Mouse (Mus musculus) brain, embryonic 14.5 days (tissue): ENCODE results near the gene Dmpk. TPM values are rescaled to one million over a fixed set of nuclear protein-coding genes. Genes with fewer than 3 reads are reported as not detected.
A peak's percentile ranks its signal among the peaks of the same experiment; 100 is the strongest.

Source experiments
- DNase-seq: peaks from one replicate; pipeline ENCODE4 v3.0.0-alpha.2; 2011; ENCODE audit warnings: low read depth
- CTCF ChIP-seq: fragments of 200-500 bp; IDR thresholded peaks from 2 replicates; pipeline ENCODE4 v1.5.1; 2012; ENCODE audit warnings: inconsistent platforms, mild to moderate bottlenecking, moderate library complexity, borderline replicate concordance; ENCODE audit not compliant: insufficient read depth, insufficient read length; ENCODE audit errors: extremely low read depth
- POLR2A ChIP-seq: fragments of 200-500 bp; IDR thresholded peaks from 2 replicates; pipeline ENCODE4 v1.6.1; 2012; ENCODE audit warnings: mild to moderate bottlenecking, inconsistent platforms, borderline replicate concordance; ENCODE audit not compliant: poor library complexity, insufficient read depth, insufficient read length, severe bottlenecking; ENCODE audit errors: extremely low read depth
- polyA plus RNA-seq: library from polyadenylated mRNA; depleted of rRNA; stranded (reverse); fragments of >200 nt; gene quantifications from 2 replicates; pipeline ENCODE4 v1.2.3, GENCODE M21; 2012

Dmpk gene
- polyA plus RNA-seq, 1 experiment = 74.8 TPM

- DNase-seq = no peak
- TF ChIP-seq CTCF (no peak), POLR2A (no peak)
Measured at GRCm38 (mm10) chr7:19100290-19100689, 16.6 kb downstream of the Dmpk start.

- DNase-seq = no peak
- TF ChIP-seq POLR2A (no peak), CTCF (no peak)
Measured at GRCm38 (mm10) chr7:19103741-19104140, 20.1 kb downstream of the Dmpk start.

GRCm38 (mm10) chr7:19104486-19104885 lies 20.8 kb downstream of the Dmpk start:
- TF ChIP-seq CTCF = no peak
- no peak for TF ChIP-seq POLR2A
- DNase-seq = no peak

GRCm38 (mm10) chr7:19107436-19107835 lies 23.8 kb downstream of the Dmpk start:
- no peak for DNase-seq
- TF ChIP-seq CTCF (no peak), POLR2A (no peak)

GRCm38 (mm10) chr7:19109565-19109964 lies 25.9 kb downstream of the Dmpk start:
- TF ChIP-seq POLR2A (no peak), CTCF (no peak)
- DNase-seq = no peak

GRCm38 (mm10) chr7:19118028-19118771 lies 34.6 kb downstream of the Dmpk start, which contains the start of gene Gm4969:
Gene Gm4969, minus strand, starts transcription at chr7:19118368.
- DNase-seq = peak; percentile 81
- TF ChIP-seq POLR2A (no peak), CTCF (peak; percentile 11; the same call in 1 of the 2 replicates)

- DNase-seq = no peak
- no peak for TF ChIP-seq CTCF
- no peak for TF ChIP-seq POLR2A
Measured at GRCm38 (mm10) chr7:19119083-19119482, 35.4 kb downstream of the Dmpk start.

- TF ChIP-seq CTCF (no peak), POLR2A (peak; percentile 79; the same call in 1 of the 2 replicates)
- DNase-seq = peak; percentile 99
Measured at GRCm38 (mm10) chr7:19119631-19120429, 36.2 kb downstream of the Dmpk start, which contains the start of gene Fbxo46. Gene Fbxo46, plus strand, starts transcription at chr7:19119859.

GRCm38 (mm10) chr7:19121686-19122085 lies 38.0 kb downstream of the Dmpk start:
- TF ChIP-seq POLR2A (no peak), CTCF (no peak)
- DNase-seq = no peak

GRCm38 (mm10) chr7:19124713-19125112 lies 41.1 kb downstream of the Dmpk start:
- TF ChIP-seq POLR2A (no peak), CTCF (no peak)
- no peak for DNase-seq

- DNase-seq = no peak
- TF ChIP-seq POLR2A (no peak), CTCF (no peak)
Measured at GRCm38 (mm10) chr7:19127744-19128143, 44.1 kb downstream of the Dmpk start.

GRCm38 (mm10) chr7:19129396-19129795 lies 45.7 kb downstream of the Dmpk start:
- DNase-seq = no peak

GRCm38 (mm10) chr7:19130657-19131056 lies 47.0 kb downstream of the Dmpk start:
- peak; percentile 19 for DNase-seq
- TF ChIP-seq POLR2A = no peak
- TF ChIP-seq CTCF = no peak; the same call in 1 of the 2 replicates

More at GRCm38 (mm10) chr7:19129396-19129795, 45.7 kb downstream of the Dmpk start:
- TF ChIP-seq CTCF = no peak
- TF ChIP-seq POLR2A = no peak
